Mouse (Mus musculus) myocyte (in vitro differentiated cells): ENCODE measurements around the gene Mettl22.

Experiments used
- CEBPB ChIP-seq: IDR thresholded peaks from 2 replicates; pipeline ENCODE4 v1.6.1; 2011; ENCODE audit warnings: mild to moderate bottlenecking, moderate library complexity; ENCODE audit not compliant: poor library complexity, insufficient read depth, severe bottlenecking
- E2F4 ChIP-seq: IDR thresholded peaks from one replicate; pipeline ENCODE4 v1.6.1; 2011; ENCODE audit warnings: mild to moderate bottlenecking, control low read depth, moderate library complexity; ENCODE audit not compliant: insufficient read depth
- MAX ChIP-seq: IDR thresholded peaks from one replicate; pipeline ENCODE4 v1.6.1; 2011; ENCODE audit warnings: low read depth, mild to moderate bottlenecking, control low read depth
- POLR2A ChIP-seq: IDR thresholded peaks from one replicate; pipeline ENCODE4 v1.6.1; 2011; ENCODE audit warnings: low read depth, mild to moderate bottlenecking, control low read depth, moderate library complexity; ENCODE audit not compliant: insufficient read length
- POLR2AphosphoS2 ChIP-seq: IDR thresholded peaks from one replicate; pipeline ENCODE4 v1.6.1; 2011; ENCODE audit warnings: low read depth, control low read depth; ENCODE audit not compliant: insufficient read length
- SRF ChIP-seq: IDR thresholded peaks from one replicate; pipeline ENCODE4 v1.6.1; 2011; ENCODE audit warnings: low read depth; ENCODE audit not compliant: control insufficient read depth, insufficient read length
- TCF12 ChIP-seq: IDR thresholded peaks from one replicate; pipeline ENCODE4 v1.6.1; 2011; ENCODE audit warnings: mild to moderate bottlenecking, control low read depth; ENCODE audit not compliant: poor library complexity, insufficient read depth, severe bottlenecking
- USF1 ChIP-seq: IDR thresholded peaks from one replicate; pipeline ENCODE4 v1.6.1; 2011; ENCODE audit warnings: low read depth, mild to moderate bottlenecking, control low read depth, moderate library complexity

DNA sequence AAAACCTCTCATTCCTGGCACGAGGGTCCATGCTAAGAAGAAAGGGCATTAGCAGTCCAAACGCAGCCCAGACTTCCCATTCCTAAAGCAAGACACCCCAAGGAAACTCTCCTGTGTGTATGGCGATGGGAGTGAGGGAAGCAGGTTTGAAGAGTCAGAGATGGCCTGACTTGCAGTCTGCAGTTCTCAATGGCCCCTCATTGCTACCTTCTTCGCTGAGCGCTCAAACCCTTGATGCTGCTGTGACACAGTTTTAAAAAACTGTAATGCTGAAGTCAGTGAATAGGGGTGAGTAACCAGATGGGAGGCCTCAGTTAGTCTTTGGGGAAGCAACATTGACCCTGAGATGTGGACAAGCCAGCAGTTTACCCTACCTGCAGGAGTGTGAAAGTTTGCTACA, 44.9 kb upstream of the Mettl22 start:
- TF ChIP-seq MAX (no peak), POLR2A (no peak), E2F4 (no peak), USF1 (no peak), POLR2AphosphoS2 (no peak), SRF (no peak), TCF12 (no peak), CEBPB (no peak)
